Mouse (Mus musculus): ENCODE measurements around the gene Txndc5. TPM values are rescaled to one million over a fixed set of nuclear protein-coding genes. Genes with fewer than 3 reads are reported as not detected.
A peak's percentile ranks its signal among the peaks of the same experiment; 100 is the strongest.

The Txndc5 gene
- polyA plus RNA-seq, 1 experiment from 2014 or later, result 57.6 TPM

DNA sequence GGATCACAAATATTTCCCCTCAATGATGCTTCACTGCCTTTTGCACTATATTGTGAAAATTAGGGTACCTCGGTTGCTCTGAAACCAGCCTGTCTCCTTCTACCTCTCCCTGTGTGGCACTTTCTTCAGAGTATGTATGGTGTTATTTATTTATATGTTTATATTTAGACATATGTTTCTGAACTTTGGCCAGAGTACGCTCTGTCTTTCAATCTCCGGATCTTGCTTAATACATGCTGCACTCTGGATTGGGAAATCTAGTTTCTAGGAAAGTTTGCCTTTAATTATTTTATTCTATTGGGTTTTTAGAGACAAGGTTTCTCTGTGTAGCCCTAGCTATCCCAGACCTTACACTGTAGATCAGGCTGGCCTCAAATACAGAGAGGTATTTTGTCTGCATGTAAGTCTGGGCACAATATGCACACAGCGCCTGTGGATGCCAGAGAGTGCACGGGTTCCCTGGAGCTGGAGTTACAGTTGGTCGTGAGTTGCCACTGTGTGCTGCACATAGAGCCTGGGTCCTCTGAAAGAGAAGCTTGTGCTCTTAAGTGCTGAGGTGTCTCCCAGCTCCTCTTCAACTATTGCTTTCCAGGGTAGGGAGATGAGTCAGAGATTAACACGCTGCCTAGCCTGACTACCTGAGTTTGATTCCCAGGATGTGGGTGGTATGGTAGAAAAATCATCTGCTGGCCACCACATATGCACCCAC is 10.7 kb upstream of the Txndc5 start:
- H3K4me3 ChIP-seq, result no peak overlapping the region
- H3K4me2 ChIP-seq, result no peak overlapping the region
- H3K27ac ChIP-seq, result no peak overlapping the region
- H3K36me3 ChIP-seq (ENCODE audit: poor library complexity, severe bottlenecking), result no peaks in the 10 kb centered on the region
- ATAC-seq, result no peak
- WGBS, result 89% methylated on average over 7 of the region's 7 CpGs
- no peaks in the 10 kb centered on the region for H3K27me3 ChIP-seq
- no peak overlapping the region for H3K9ac ChIP-seq
- no peaks in the 10 kb centered on the region for H3K9me3 ChIP-seq (replicated peaks)
- 0 out of 2 replicates have a peak, but pooled peaks cover 3% of the 10 kb centered on the region for H3K4me1 ChIP-seq

DNA sequence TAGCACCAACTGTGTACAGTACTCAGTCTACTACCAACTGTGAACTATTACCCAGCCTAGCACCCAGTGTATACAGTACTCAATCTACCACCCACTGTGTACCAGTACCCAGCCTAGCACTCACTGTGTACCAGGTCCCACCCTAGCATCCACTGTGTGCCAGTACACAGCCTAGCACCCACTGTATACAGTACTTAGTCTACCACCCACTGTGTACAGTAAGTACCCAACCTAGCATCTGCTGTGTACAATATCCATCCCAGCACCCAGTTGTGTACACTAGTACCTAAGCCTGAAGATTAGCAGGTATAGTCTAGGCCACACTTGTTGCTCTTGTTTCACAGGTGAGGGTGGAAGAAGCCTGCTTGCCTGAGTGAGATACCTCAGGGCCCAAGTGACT is 8.9 kb upstream of the Txndc5 start:
- no peak overlapping the region for H3K27ac ChIP-seq
- no peaks in the 10 kb centered on the region for H3K36me3 ChIP-seq (ENCODE audit: poor library complexity, severe bottlenecking)
- H3K27me3 ChIP-seq, result no peaks in the 10 kb centered on the region
- H3K4me3 ChIP-seq, result no peak overlapping the region
- no peaks in the 10 kb centered on the region for H3K4me1 ChIP-seq
- H3K4me2 ChIP-seq, result no peak overlapping the region
- no peaks in the 10 kb centered on the region for H3K9me3 ChIP-seq (replicated peaks)
- H3K9ac ChIP-seq, result no peak overlapping the region
- no peak for ATAC-seq

DNA sequence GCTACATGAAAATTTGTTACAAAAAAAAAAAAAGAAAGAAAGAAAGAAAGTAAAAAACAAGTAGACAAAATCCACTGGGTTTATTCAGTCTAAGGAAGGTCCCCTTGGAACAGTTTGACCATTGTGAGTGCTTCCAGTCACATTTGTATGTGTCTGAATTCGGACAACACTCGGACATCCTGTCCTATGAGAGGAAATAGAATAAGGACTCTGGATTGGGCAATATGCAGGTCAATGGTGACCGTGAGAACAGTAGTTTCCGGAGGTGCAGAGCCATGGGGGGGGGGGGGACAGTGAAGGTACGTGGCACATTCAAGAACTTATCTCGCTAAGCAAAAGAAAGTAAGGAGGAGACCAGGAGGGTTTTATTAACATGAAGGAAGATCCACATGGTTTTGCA is 6.1 kb upstream of the Txndc5 start:
- Histone ChIP-seq H3K27me3 (no peaks in the 10 kb centered on the region), H3K9me3 (replicated peaks) (no peaks in the 10 kb centered on the region), H3K4me2 (no peak overlapping the region), H3K4me1 (no peaks in the 10 kb centered on the region), H3K36me3 (ENCODE audit: poor library complexity, severe bottlenecking) (no peaks in the 10 kb centered on the region), H3K27ac (no peak overlapping the region), H3K4me3 (no peak overlapping the region), H3K9ac (no peak overlapping the region)
- WGBS, result 88% methylated on average over 6 of the region's 6 CpGs
- no peak for ATAC-seq

DNA sequence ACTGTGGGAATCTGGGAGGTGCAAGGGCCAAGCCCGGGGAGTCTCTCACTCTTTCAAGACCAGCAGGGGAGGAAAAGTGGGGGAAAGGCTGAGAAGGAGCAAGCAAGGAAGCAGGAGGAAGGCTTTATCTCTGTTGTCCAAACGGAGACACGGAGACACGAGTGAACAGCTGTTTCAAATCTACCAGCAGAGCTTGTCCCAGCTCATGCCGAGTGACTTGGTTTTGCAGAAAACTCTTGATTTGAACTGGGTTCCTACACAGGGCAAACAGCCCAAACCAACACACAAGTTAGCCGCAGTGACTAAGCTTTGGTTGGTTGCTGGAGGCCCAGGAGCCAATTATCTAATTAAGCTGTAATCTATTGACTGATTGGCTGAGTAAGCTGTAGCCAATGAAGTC is 5.4 kb upstream of the Txndc5 start:
- Histone ChIP-seq H3K27ac (no peak overlapping the region), H3K4me2 (no peak overlapping the region), H3K9me3 (replicated peaks) (no peaks in the 10 kb centered on the region), H3K9ac (no peak overlapping the region), H3K27me3 (no peaks in the 10 kb centered on the region), H3K4me1 (no peaks in the 10 kb centered on the region), H3K4me3 (no peak overlapping the region), H3K36me3 (ENCODE audit: poor library complexity, severe bottlenecking) (no peaks in the 10 kb centered on the region)
- 72% methylated on average over 6 of the region's 6 CpGs for WGBS
- ATAC-seq, result no peak

DNA sequence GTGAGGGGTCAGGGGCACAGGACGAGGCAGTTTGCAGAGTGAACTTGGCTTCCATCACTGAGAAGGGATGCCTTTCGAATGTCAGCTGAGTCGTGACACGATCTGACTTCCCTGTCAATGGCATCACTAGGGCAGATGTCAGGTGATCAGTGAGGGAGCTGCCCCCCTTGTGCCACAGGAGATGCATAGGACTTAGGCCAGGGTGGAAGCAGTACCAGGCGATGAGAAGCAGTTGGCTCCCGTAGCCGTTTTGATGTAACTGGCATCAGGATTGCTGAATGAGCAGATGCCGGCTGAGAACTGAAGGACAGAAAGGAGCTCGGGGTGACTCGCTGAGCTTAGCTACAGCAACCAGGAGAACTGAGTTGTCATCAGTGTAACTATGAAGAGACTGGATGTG is 4.8 kb upstream of the Txndc5 start:
- Histone ChIP-seq H3K27me3 (no peaks in the 10 kb centered on the region), H3K4me2 (no peak overlapping the region), H3K9me3 (replicated peaks) (no peaks in the 10 kb centered on the region), H3K9ac (no peak overlapping the region), H3K27ac (no peak overlapping the region), H3K4me3 (no peak overlapping the region), H3K36me3 (ENCODE audit: poor library complexity, severe bottlenecking) (no peaks in the 10 kb centered on the region), H3K4me1 (peaks cover 4% of the 10 kb centered on the region; the same call in 1 of the 2 replicates)
- 90% methylated on average over 10 of the region's 10 CpGs for WGBS
- no peak for ATAC-seq

DNA sequence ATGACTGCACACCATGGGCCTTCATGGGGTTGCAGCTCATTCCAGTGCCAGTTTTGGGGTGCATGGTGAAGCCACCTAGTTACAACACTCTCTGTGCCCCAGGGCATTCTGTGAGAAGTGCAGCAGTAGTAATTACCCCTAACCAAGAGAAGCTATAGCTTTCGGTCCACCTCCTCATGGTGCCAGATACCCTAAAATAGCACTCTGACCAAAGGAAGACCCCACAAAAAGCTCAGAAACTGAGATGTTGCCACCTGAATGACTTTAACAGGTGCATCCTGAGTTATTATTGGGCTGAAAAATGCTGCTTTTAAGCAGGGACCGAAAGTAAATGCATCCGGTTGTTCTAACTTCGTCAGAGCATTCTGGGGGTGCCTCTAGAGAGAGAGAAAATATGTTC is 2.9 kb upstream of the Txndc5 start:
- no peak overlapping the region for H3K4me3 ChIP-seq
- H3K9ac ChIP-seq, result no peak overlapping the region
- H3K36me3 ChIP-seq (ENCODE audit: poor library complexity, severe bottlenecking), result no peaks in the 10 kb centered on the region
- H3K27ac ChIP-seq, result no peak overlapping the region
- peaks cover 14% of the 10 kb centered on the region for H3K4me1 ChIP-seq
- no peaks in the 10 kb centered on the region for H3K27me3 ChIP-seq
- no peaks in the 10 kb centered on the region for H3K9me3 ChIP-seq (replicated peaks)
- ATAC-seq, result no peak
- WGBS, result 91% methylated on average over 4 of the region's 4 CpGs
- no peak overlapping the region for H3K4me2 ChIP-seq

DNA sequence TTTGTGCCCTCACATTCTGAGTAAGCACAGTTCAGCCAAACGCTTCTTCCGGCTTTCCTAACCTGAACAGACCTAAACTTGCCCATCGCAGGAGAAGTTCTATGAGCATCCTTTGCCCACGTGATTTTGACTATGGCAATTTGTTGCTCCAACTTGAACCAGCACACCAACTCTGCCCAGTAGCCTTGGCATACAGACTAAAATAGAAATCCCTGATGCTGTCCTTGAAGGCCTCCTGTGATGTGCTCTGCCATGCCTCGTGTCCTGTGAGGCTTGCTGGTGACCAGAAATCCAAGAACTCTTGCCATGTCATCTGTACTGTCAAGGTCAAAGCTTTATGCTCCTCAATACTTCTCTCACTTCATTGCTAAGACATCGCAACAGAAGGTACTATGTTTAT is 952 bp upstream of the Txndc5 start:
- Histone ChIP-seq H3K27me3 (no peaks in the 10 kb centered on the region), H3K36me3 (ENCODE audit: poor library complexity, severe bottlenecking) (no peaks in the 10 kb centered on the region), H3K4me2 (no peak overlapping the region), H3K9me3 (replicated peaks) (no peaks in the 10 kb centered on the region), H3K9ac (no peak overlapping the region), H3K4me1 (peaks cover 25% of the 10 kb centered on the region), H3K27ac (no peak overlapping the region), H3K4me3 (no peak overlapping the region)
- 92% methylated on average over 6 of the region's 6 CpGs for WGBS
- no peak for ATAC-seq

DNA sequence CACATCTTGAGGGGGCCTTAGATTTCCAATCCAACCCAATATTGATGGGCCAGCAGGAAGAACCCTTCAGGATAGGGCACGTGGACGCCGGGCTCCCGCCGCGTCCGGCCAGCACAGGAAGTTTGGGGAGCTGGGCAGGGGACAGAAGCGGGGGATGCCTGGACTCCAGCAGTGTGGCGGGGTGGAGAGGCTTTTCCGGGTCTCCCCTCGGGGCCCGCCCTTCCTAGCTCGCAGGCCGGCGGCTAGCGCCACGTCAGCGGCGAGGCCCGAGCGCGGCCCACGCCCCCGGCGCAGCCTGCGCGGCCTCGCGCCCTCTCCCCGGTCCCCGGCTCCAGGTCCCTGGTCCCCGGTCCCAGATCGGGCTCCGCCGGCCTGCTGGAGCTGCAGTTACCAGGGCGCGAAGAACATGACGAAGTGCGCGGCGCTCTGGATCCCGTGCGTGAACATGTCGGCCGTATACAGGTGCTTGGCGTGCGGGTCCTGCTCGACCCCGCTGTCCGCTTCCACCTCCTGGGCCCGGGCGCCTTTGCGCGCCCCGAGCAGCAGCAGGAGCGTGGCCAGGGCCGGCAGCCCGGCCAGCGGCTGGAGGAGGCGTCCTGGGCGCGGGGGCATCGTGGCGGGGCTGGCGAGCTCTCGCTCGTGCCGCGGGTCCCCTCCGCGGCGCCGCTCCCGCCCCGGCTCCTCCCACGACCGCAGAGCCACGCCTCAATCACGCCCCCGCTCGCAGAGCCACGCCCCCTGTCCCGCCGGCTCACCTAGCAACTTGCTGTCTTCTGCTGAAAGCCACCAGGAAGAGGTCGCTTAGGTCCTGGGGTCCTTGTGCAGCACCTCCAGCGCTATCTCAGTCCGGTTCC is 600 bp downstream of the Txndc5 start:
- WGBS, result under 1% methylated on average over 78 of the region's 87 CpGs
- peak; percentile 94 for ATAC-seq

DNA sequence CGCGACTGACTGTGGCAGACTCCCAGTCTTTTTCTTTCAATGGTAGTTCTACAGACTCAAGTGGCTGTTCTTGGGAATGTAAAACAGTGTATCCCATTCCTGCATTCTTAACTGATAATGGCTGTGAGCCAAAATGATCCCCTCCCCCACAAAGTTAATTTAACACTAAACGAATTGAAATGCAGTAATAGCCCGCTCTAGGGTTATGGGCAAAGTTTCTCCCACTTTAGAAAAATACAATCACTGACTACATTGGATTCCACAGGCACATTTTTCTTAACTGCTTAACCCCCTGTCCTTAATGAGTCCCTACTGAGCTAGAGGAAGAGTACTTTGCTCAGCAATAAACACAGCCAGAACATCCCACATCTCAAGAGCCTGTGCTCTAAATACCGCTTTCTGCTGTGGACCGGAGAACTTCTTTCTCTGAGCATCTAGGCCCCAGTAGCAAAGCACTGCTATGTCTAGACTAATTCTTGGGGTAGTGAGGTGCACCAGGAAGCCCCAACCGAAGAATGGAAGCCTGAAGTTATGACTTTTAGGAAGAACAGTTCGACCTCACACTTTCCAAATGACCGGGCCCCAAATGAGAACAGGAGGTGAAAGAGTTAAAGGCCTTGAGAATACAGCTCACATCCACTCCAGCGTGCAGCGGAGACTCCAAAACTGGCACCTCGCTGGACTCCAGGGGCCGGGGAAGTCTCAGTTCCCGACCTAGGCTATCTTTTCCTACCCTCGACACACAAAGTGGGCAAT is 1.4 kb downstream of the Txndc5 start:
- Histone ChIP-seq H3K27me3 (no peaks in the 10 kb centered on the region), H3K27ac (peak overlapping the region; percentile 25; the same call in 1 of the 2 replicates), H3K4me3 (peak overlapping the region; percentile 81), H3K4me1 (peaks cover 25% of the 10 kb centered on the region), H3K9me3 (replicated peaks) (no peaks in the 10 kb centered on the region), H3K9ac (peak overlapping the region; percentile 84), H3K4me2 (peak overlapping the region; percentile 88), H3K36me3 (ENCODE audit: poor library complexity, severe bottlenecking) (peaks cover 13% of the 10 kb centered on the region)
- peak; percentile 20 for ATAC-seq
- WGBS, result 6% methylated on average over 15 of the region's 15 CpGs

More for the DNA sequence above, 600 bp downstream of the Txndc5 start:
- peaks cover 25% of the 10 kb centered on the region for H3K4me1 ChIP-seq
- no peaks in the 10 kb centered on the region for H3K9me3 ChIP-seq (replicated peaks)
- peak overlapping the region; percentile 81 for H3K4me3 ChIP-seq
- H3K36me3 ChIP-seq (ENCODE audit: poor library complexity, severe bottlenecking), result peaks cover 5% of the 10 kb centered on the region
- peak overlapping the region; percentile 84 for H3K9ac ChIP-seq
- no peaks in the 10 kb centered on the region for H3K27me3 ChIP-seq
- peak overlapping the region; percentile 80 for H3K27ac ChIP-seq
- H3K4me2 ChIP-seq, result peak overlapping the region; percentile 88

DNA sequence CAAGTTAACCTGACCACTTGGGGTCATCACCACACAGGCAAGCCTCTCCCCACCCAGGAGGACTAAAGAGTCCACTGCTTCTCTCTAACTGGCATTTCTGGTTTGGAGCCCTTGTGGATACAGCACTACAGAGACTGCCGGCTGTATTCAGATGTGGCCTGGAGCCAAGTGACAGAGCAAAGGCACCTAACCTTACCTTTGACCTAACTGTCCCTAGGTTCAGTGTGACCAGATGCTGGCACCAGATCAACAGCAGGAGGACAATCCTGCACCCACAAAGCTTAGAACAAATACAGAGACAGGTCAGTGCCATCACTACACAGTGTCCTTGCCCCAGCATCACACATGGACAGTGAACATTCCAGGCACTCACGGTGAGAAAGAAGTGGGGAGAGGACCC is 2.5 kb downstream of the Txndc5 start:
- peak overlapping the region; percentile 88 for H3K4me2 ChIP-seq
- H3K36me3 ChIP-seq (ENCODE audit: poor library complexity, severe bottlenecking), result peaks cover 23% of the 10 kb centered on the region
- H3K27me3 ChIP-seq, result no peaks in the 10 kb centered on the region
- peaks cover 25% of the 10 kb centered on the region for H3K4me1 ChIP-seq
- no peak overlapping the region for H3K4me3 ChIP-seq
- WGBS, result 85% methylated on average over 2 of the region's 2 CpGs
- H3K9me3 ChIP-seq (replicated peaks), result no peaks in the 10 kb centered on the region
- H3K9ac ChIP-seq, result no peak overlapping the region
- H3K27ac ChIP-seq, result no peak overlapping the region
- ATAC-seq, result no peak

DNA sequence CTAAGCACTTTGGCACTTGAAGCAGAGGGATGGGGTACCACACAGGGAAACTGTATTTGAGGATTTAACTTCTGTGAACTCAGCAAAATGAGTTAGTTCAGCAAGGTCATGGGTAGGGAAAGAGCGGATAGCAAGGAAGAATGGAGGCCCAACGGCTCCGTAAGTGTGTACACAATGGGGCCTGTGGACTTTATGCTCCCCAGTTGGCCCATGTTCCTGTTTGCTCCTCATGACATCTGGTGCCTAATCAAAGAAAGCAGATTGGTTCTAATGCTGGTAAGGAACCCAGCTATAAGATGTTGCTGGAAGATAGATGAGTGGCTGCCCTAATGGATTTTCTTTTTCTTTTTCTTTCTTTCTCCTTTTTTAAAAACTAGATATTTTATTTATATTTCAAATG is 3.4 kb downstream of the Txndc5 start:
- no peak overlapping the region for H3K27ac ChIP-seq
- H3K4me2 ChIP-seq, result no peak overlapping the region
- no peak overlapping the region for H3K9ac ChIP-seq
- peaks cover 25% of the 10 kb centered on the region for H3K4me1 ChIP-seq
- no peaks in the 10 kb centered on the region for H3K27me3 ChIP-seq
- peaks cover 26% of the 10 kb centered on the region for H3K36me3 ChIP-seq (ENCODE audit: poor library complexity, severe bottlenecking)
- no peak for ATAC-seq
- H3K9me3 ChIP-seq (replicated peaks), result no peaks in the 10 kb centered on the region
- 85% methylated on average over 3 of the region's 3 CpGs for WGBS
- H3K4me3 ChIP-seq, result no peak overlapping the region

DNA sequence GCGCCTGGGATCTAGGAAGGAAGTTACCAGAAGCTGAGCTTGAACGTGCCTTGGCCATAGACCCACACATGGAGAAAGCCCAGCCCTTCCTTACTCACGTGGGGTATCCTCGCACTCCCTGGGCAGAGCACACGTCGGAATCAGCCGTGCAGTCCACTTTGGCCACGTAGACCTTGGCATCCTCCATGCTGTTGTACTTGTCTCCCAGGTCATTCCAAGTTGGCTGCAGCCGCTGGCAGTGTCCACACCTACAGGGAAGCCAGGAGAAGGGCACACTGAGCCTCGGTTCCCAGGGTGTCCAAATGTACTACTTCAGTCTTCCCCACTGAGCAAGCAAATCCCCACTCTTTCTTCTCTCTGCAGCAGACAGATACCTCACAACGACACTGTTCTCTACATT is 5.4 kb downstream of the Txndc5 start:
- no peak overlapping the region for H3K4me2 ChIP-seq
- 94% methylated on average over 11 of the region's 11 CpGs for WGBS

More for the DNA sequence above, 5.4 kb downstream of the Txndc5 start:
- no peak overlapping the region for H3K4me3 ChIP-seq
- H3K27ac ChIP-seq, result no peak overlapping the region
- H3K9me3 ChIP-seq (replicated peaks), result no peaks in the 10 kb centered on the region
- H3K4me1 ChIP-seq, result peaks cover 21% of the 10 kb centered on the region
- H3K36me3 ChIP-seq (ENCODE audit: poor library complexity, severe bottlenecking), result peaks cover 45% of the 10 kb centered on the region
- no peaks in the 10 kb centered on the region for H3K27me3 ChIP-seq
- no peak overlapping the region for H3K9ac ChIP-seq
- no peak for ATAC-seq
